Mouse (Mus musculus) testis, adult 2 months (tissue): ENCODE results near the gene Tmem43.

Experiments
- CTCF ChIP-seq: fragments of 200-500 bp; IDR thresholded peaks from 2 replicates; pipeline ENCODE4 v1.5.1; 2012; ENCODE audit warnings: low read depth, mild to moderate bottlenecking, inconsistent platforms, low read length, moderate library complexity; ENCODE audit not compliant: control insufficient read depth, insufficient read depth, insufficient replicate concordance
- POLR2A ChIP-seq: fragments of 200-500 bp; IDR thresholded peaks from 2 replicates; pipeline ENCODE4 v1.6.1; 2012; ENCODE audit warnings: low read depth, mild to moderate bottlenecking, inconsistent platforms, low read length, moderate library complexity; ENCODE audit not compliant: control insufficient read depth

GRCm38 (mm10) chr6:91440474-91441144, 32.9 kb upstream of the Tmem43 start:
- TF ChIP-seq POLR2A (peak; percentile 99), CTCF (no peak)
